Mouse (Mus musculus): ENCODE results near the gene Btg3.

Gene Btg3

GRCm38 (mm10) chr16:78301831-78302677 lies 74.9 kb downstream of the Btg3 start:
- in situ Hi-C loops (cut with MseI, MboI) = no loop called here

GRCm38 (mm10) chr16:78301183-78301830 lies 75.7 kb downstream of the Btg3 start, which contains the start of gene Cxadr:
Cxadr (plus strand) TSS chr16:78301489.
- in situ Hi-C loops (cut with MseI, MboI) = no loop called here

- in situ Hi-C loops (cut with MseI, MboI) = no loop called here
Observed at GRCm38 (mm10) chr16:78296114-78296513, 80.9 kb downstream of the Btg3 start.

GRCm38 (mm10) chr16:78295601-78296000 lies 81.4 kb downstream of the Btg3 start:
- in situ Hi-C loops (cut with MseI, MboI) = no loop called here

- in situ Hi-C loops (cut with MseI, MboI) = no loop called here
Observed at GRCm38 (mm10) chr16:78294606-78295275, 82.3 kb downstream of the Btg3 start.

- in situ Hi-C loops (cut with MseI, MboI) = no loop called here
Observed at GRCm38 (mm10) chr16:78294051-78294450, 82.9 kb downstream of the Btg3 start.

GRCm38 (mm10) chr16:78283231-78283630 lies 93.8 kb downstream of the Btg3 start:
- in situ Hi-C loops (cut with MseI, MboI) = no loop called here

All from mouse trophoblast stem cell (cell line).